Mouse (Mus musculus) lung, postnatal 10 days (tissue): ENCODE data around the gene Pabpc6.
A peak's percentile ranks its signal among the peaks of the same experiment; 100 is the strongest.

Source experiments
- DNase-seq: peaks from one replicate; pipeline ENCODE4 v3.0.0; 2021

Pabpc6 gene

GRCm38 (mm10) chr17:9669283-9669905 lies at the start of gene Pabpc6:
Gene Pabpc6, minus strand, starts transcription at chr17:9669717.
- DNase-seq: no peak

GRCm38 (mm10) chr17:9710910-9711309 lies 41.4 kb upstream of the Pabpc6 start:
- no peak for DNase-seq

GRCm38 (mm10) chr17:9708888-9709287 lies 39.4 kb upstream of the Pabpc6 start:
- DNase-seq: no peak

- DNase-seq: no peak
Measured at GRCm38 (mm10) chr17:9707356-9707755, 37.8 kb upstream of the Pabpc6 start.

- DNase-seq: peak; percentile 39
Measured at GRCm38 (mm10) chr17:9697763-9698162, 28.2 kb upstream of the Pabpc6 start.

- DNase-seq: no peak
Measured at GRCm38 (mm10) chr17:9691251-9691650, 21.7 kb upstream of the Pabpc6 start.

GRCm38 (mm10) chr17:9683539-9684155 lies 14.1 kb upstream of the Pabpc6 start:
- DNase-seq: no peak

- DNase-seq: no peak
Measured at GRCm38 (mm10) chr17:9680741-9681140, 11.2 kb upstream of the Pabpc6 start.

GRCm38 (mm10) chr17:9675175-9675789 lies 5.8 kb upstream of the Pabpc6 start:
- DNase-seq: peak; percentile 10

GRCm38 (mm10) chr17:9667955-9668354 lies 1.6 kb downstream of the Pabpc6 start:
- DNase-seq: no peak

- DNase-seq: no peak
Measured at GRCm38 (mm10) chr17:9658651-9659050, 10.9 kb downstream of the Pabpc6 start.

- no peak for DNase-seq
Measured at GRCm38 (mm10) chr17:9654155-9654554, 15.4 kb downstream of the Pabpc6 start.

- DNase-seq: no peak
Measured at GRCm38 (mm10) chr17:9647644-9648043, 21.9 kb downstream of the Pabpc6 start.

GRCm38 (mm10) chr17:9643657-9644180 lies 25.8 kb downstream of the Pabpc6 start:
- no peak for DNase-seq

- no peak for DNase-seq
Measured at GRCm38 (mm10) chr17:9637011-9637410, 32.5 kb downstream of the Pabpc6 start.

GRCm38 (mm10) chr17:9632579-9633252 lies 36.8 kb downstream of the Pabpc6 start:
- no peak for DNase-seq

GRCm38 (mm10) chr17:9632140-9632539 lies 37.4 kb downstream of the Pabpc6 start:
- DNase-seq: no peak

GRCm38 (mm10) chr17:9631081-9631480 lies 38.4 kb downstream of the Pabpc6 start:
- no peak for DNase-seq

- DNase-seq: no peak
Measured at GRCm38 (mm10) chr17:9627011-9627410, 42.5 kb downstream of the Pabpc6 start.
